Mouse (Mus musculus) embryonic facial prominence, embryonic 10.5 days (tissue): ENCODE data around the gene Ccdc83. TPM values are rescaled to one million over a fixed set of nuclear protein-coding genes. Genes with fewer than 3 reads are reported as not detected.
"Not testable (repeated sequence)": the region's sequence is repeated elsewhere in the genome, so short reads cannot be mapped to it uniquely, and the experiment has no call there.

Source experiments
- DNase-seq: peaks from one replicate; pipeline ENCODE4 v3.0.0-alpha.2; 2017; ENCODE audit warnings: low spot score
- H3K27ac ChIP-seq: fragments of 300-500 bp; sonication (generic); replicated peaks from 2 replicates; pipeline ENCODE4 v1.5.1; 2016; ENCODE audit warnings: mild to moderate bottlenecking
- H3K27me3 ChIP-seq: fragments of 300-500 bp; sonication (generic); replicated peaks from 2 replicates; pipeline ENCODE4 v1.6.1; 2016; ENCODE audit warnings: low read depth, mild to moderate bottlenecking; ENCODE audit not compliant: poor library complexity, severe bottlenecking
- H3K36me3 ChIP-seq: fragments of 300-500 bp; sonication (generic); replicated peaks from 2 replicates; pipeline ENCODE4 v1.6.1; 2016; ENCODE audit warnings: mild to moderate bottlenecking, moderate library complexity
- H3K4me1 ChIP-seq: fragments of 300-500 bp; sonication (generic); 2 replicates; pipeline ENCODE4 v1.6.1; 2016
- H3K4me3 ChIP-seq: fragments of 300-500 bp; sonication (generic); 2 replicates; pipeline ENCODE4 v1.5.1; 2016; ENCODE audit warnings: mild to moderate bottlenecking, moderate library complexity
- H3K9me3 ChIP-seq: fragments of 300-500 bp; sonication (generic); 2 replicates; pipeline ENCODE4 v1.6.1; 2016; ENCODE audit warnings: mild to moderate bottlenecking
- WGBS: fragments of 180-500 bp; shearing (Covaris S2); methylation state at CpG from one replicate; pipeline ENCODE4 v1.1.7; 2016; 5-methylcytosine and 5-hydroxymethylcytosine counted together
- polyA plus RNA-seq: library from polyadenylated mRNA; unstranded; fragments of >200 nt; fragmentation: Nextera tagmentation; extraction: Ambion mirVana; gene quantifications from 2 replicates; pipeline ENCODE4 v1.2.1, GENCODE M21; 2016

Gene Ccdc83
- polyA plus RNA-seq, 1 experiment from 2014 or later: not detected

GRCm38 (mm10) chr7:90243643-90244042 is 21.9 kb downstream of the Ccdc83 start:
- Histone ChIP-seq H3K27ac (no peak overlapping the region), H3K4me1 (peaks cover 5% of the 10 kb centered on the region), H3K27me3 (no peaks in the 10 kb centered on the region), H3K36me3 (no peaks in the 10 kb centered on the region), H3K4me3 (no peak overlapping the region), H3K9me3 (no peaks in the 10 kb centered on the region)
- WGBS: 85% methylated on average over 5 of the region's 5 CpGs
- DNase-seq: no peak

- H3K36me3 ChIP-seq: no peaks in the 10 kb centered on the region
- WGBS: 93% methylated on average over 6 of the region's 6 CpGs
- H3K27me3 ChIP-seq: no peaks in the 10 kb centered on the region
- H3K4me3 ChIP-seq: no peak overlapping the region
- no peak overlapping the region for H3K27ac ChIP-seq
- DNase-seq: no peak
- H3K9me3 ChIP-seq: no peaks in the 10 kb centered on the region
- H3K4me1 ChIP-seq: peaks cover 8% of the 10 kb centered on the region
Observed at GRCm38 (mm10) chr7:90243151-90243550, 22.4 kb downstream of the Ccdc83 start.

DNA sequence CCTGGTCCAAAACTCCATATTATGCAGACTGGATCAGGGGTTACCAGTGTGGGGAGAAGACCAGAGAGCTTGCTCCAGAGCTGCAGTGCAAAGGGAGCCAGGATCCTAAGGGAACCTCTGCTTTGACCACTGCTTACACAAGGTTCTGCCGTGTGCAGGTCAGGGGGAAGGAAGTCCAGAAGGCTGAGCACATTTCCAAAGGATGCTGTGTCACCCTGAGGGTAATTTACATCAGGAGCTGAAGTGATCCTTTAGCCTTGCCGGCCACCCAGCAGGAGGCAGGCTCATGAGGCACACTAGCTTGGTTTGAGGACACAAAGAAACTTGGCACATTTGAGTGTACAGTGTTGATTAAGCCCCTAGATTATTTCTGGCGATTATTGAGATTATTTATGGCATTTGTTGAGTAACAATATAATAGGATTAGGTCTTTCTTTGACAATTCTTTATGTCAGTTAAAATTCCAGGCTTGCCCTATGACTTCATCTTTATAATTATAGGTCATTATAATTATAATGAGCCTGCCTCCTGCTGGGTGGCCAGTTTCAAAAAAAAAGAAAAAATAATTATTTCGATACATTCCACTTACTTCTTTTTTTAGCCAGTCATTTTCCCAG is 29.2 kb downstream of the Ccdc83 start:
- no peak overlapping the region for H3K4me3 ChIP-seq
- peaks cover 18% of the 10 kb centered on the region for H3K4me1 ChIP-seq
- 50% methylated on average over 4 of the region's 4 CpGs for WGBS
- H3K27me3 ChIP-seq: no peaks in the 10 kb centered on the region; the same call in 1 of the 2 replicates
- no peaks in the 10 kb centered on the region for H3K9me3 ChIP-seq
- no peak for DNase-seq
- no peaks in the 10 kb centered on the region for H3K36me3 ChIP-seq
- H3K27ac ChIP-seq: no peak overlapping the region

GRCm38 (mm10) chr7:90233921-90234320 is 31.7 kb downstream of the Ccdc83 start:
- H3K27ac ChIP-seq: peak overlapping the region; percentile 19; the same call in 1 of the 2 replicates
- DNase-seq: peak; percentile 26
- no peaks in the 10 kb centered on the region for H3K9me3 ChIP-seq
- peaks cover 27% of the 10 kb centered on the region for H3K4me1 ChIP-seq
- no peak overlapping the region for H3K4me3 ChIP-seq
- H3K27me3 ChIP-seq: no peaks in the 10 kb centered on the region; the same call in 1 of the 2 replicates
- H3K36me3 ChIP-seq: no peaks in the 10 kb centered on the region
- WGBS: 48% methylated on average over 4 of the region's 4 CpGs

- Histone ChIP-seq H3K27me3 (no peaks in the 10 kb centered on the region; the same call in 1 of the 2 replicates), H3K4me1 (peaks cover 21% of the 10 kb centered on the region), H3K4me3 (no peak overlapping the region), H3K36me3 (no peaks in the 10 kb centered on the region), H3K9me3 (no peaks in the 10 kb centered on the region), H3K27ac (no peak overlapping the region)
- no peak for DNase-seq
- WGBS: 73% methylated on average over 9 of the region's 9 CpGs
Observed at GRCm38 (mm10) chr7:90231431-90231830, 34.1 kb downstream of the Ccdc83 start.

- H3K27ac ChIP-seq, H3K4me3 ChIP-seq, H3K27me3 ChIP-seq, H3K9me3 ChIP-seq, H3K36me3 ChIP-seq: not testable (repeated sequence)
- H3K4me1 ChIP-seq: peaks cover 18% of the 10 kb centered on the region
- peak; percentile 36 for DNase-seq
Observed at GRCm38 (mm10) chr7:90228884-90229283, 36.7 kb downstream of the Ccdc83 start.

- Histone ChIP-seq H3K36me3 (no peaks in the 10 kb centered on the region), H3K4me1 (peaks cover 14% of the 10 kb centered on the region), H3K27me3 (no peaks in the 10 kb centered on the region), H3K27ac (no peak overlapping the region), H3K4me3 (no peak overlapping the region), H3K9me3 (no peaks in the 10 kb centered on the region)
- 93% methylated on average over 4 of the region's 4 CpGs for WGBS
- no peak for DNase-seq
Observed at GRCm38 (mm10) chr7:90228075-90228474, 37.5 kb downstream of the Ccdc83 start.

DNA sequence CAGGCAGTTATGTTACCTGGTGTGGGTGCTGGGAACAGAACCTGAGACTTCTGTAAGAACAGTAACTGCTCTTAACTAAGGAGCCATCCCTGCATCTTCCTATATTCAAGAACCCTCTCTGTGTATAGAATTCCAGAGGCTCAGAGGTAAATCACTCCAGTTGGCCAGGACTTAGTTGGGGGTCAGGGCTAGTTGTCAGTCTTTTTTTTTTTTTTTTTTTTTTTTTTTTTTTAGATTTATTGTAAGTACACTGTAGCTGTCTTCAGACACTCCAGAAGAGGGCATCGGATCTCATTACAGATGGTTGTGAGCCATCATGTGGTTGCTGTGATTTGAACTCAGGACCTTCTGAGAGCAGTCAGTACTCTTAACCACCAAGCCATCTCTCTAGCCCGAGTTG is 44.1 kb downstream of the Ccdc83 start:
- DNase-seq: no peak

GRCm38 (mm10) chr7:90218122-90218521 is 47.5 kb downstream of the Ccdc83 start:
- DNase-seq: no peak
- H3K9me3 ChIP-seq: no peaks in the 10 kb centered on the region
- no peak overlapping the region for H3K4me3 ChIP-seq
- peaks cover 4% of the 10 kb centered on the region; the same call in 1 of the 2 replicates for H3K4me1 ChIP-seq
- H3K27me3 ChIP-seq: no peaks in the 10 kb centered on the region
- WGBS: 93% methylated on average over 5 of the region's 5 CpGs
- H3K36me3 ChIP-seq: no peaks in the 10 kb centered on the region
- H3K27ac ChIP-seq: no peak overlapping the region

More for the DNA sequence above, 44.1 kb downstream of the Ccdc83 start:
- Histone ChIP-seq H3K36me3 (no peaks in the 10 kb centered on the region), H3K4me3 (no peak overlapping the region), H3K9me3 (no peaks in the 10 kb centered on the region), H3K27ac (no peak overlapping the region), H3K4me1 (peaks cover 3% of the 10 kb centered on the region; the same call in 1 of the 2 replicates), H3K27me3 (no peaks in the 10 kb centered on the region)
- WGBS: 78% methylated on average over 2 of the region's 2 CpGs

DNA sequence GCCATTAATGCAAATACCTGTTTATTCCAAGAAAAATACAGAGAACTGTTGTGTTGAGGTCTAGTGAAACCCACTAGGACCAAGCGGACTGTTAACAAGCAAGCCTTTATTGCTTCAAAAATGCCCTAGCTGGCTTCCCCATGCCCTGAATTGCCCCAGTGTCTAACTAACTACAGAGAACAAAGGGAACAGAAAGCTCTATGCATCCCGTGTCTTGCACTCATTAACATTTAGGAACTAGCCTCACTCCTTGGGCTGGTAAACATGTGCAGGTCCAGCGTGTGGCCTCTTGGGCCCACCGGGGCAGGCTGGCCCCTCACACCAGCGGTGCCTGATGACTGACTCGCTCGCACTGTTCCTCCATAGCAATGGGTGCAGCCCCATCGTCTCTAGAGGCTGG is 49.1 kb downstream of the Ccdc83 start:
- 35% methylated on average over 8 of the region's 8 CpGs for WGBS
- H3K9me3 ChIP-seq: no peaks in the 10 kb centered on the region
- DNase-seq: peak; percentile 23
- H3K4me3 ChIP-seq: no peak overlapping the region
- H3K27me3 ChIP-seq: no peaks in the 10 kb centered on the region
- H3K27ac ChIP-seq: peak overlapping the region; percentile 30; the same call in 1 of the 2 replicates
- H3K36me3 ChIP-seq: no peaks in the 10 kb centered on the region
- H3K4me1 ChIP-seq: peaks cover 4% of the 10 kb centered on the region; the same call in 1 of the 2 replicates

GRCm38 (mm10) chr7:90210947-90211346 is 54.6 kb downstream of the Ccdc83 start:
- Histone ChIP-seq H3K4me3 (no peak overlapping the region), H3K4me1 (no peaks in the 10 kb centered on the region), H3K27me3 (no peaks in the 10 kb centered on the region), H3K36me3 (peaks cover 39% of the 10 kb centered on the region), H3K27ac (no peak overlapping the region), H3K9me3 (no peaks in the 10 kb centered on the region)
- no peak for DNase-seq

- 91% methylated on average over 2 of the region's 2 CpGs for WGBS
- H3K27me3 ChIP-seq: no peaks in the 10 kb centered on the region
- no peak overlapping the region for H3K4me3 ChIP-seq
- no peak overlapping the region for H3K27ac ChIP-seq
- peaks cover 39% of the 10 kb centered on the region for H3K36me3 ChIP-seq
- DNase-seq: no peak
- no peaks in the 10 kb centered on the region for H3K4me1 ChIP-seq
- no peaks in the 10 kb centered on the region for H3K9me3 ChIP-seq
Observed at GRCm38 (mm10) chr7:90210116-90210515, 55.5 kb downstream of the Ccdc83 start.

DNA sequence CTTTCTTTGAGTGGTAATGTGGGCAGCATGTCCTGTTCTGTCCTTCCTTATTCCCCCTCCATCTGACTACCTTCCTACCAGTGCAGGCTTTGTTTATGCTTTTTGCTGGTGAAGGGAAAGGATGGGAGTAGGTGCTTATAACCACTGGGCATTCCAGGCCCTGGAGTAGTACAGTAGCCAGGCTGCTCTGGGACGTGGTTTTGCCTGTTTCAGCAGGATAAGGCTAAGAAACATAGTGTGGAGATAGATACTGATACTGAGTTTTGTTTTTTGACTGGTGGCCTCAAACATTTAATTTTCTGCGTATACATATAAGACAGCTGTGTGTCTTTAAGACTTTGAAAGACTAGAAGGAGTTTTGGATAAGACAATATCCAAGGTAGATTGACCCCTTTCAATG is 61.7 kb downstream of the Ccdc83 start:
- Histone ChIP-seq H3K9me3 (no peaks in the 10 kb centered on the region), H3K4me1 (no peaks in the 10 kb centered on the region), H3K27ac (no peak overlapping the region), H3K36me3 (peaks cover 61% of the 10 kb centered on the region), H3K4me3 (no peak overlapping the region), H3K27me3 (no peaks in the 10 kb centered on the region)
- 93% methylated on average over 2 of the region's 2 CpGs for WGBS
- DNase-seq: no peak
